Mouse (Mus musculus) cerebellum, postnatal 4 days (tissue): Measurements from ENCODE around the gene Filip1.
"Not testable (repeated sequence)": the region's sequence is repeated elsewhere in the genome, so short reads cannot be mapped to it uniquely, and the experiment has no call there.

Source experiments
- DNase-seq, 2 experiments: peaks; one replicate each; pipeline ENCODE4 v3.0.0; 2022; ENCODE audit warnings: low spot score in 2 of 2, mixed read lengths in 1 of 2

Filip1 gene

DNA sequence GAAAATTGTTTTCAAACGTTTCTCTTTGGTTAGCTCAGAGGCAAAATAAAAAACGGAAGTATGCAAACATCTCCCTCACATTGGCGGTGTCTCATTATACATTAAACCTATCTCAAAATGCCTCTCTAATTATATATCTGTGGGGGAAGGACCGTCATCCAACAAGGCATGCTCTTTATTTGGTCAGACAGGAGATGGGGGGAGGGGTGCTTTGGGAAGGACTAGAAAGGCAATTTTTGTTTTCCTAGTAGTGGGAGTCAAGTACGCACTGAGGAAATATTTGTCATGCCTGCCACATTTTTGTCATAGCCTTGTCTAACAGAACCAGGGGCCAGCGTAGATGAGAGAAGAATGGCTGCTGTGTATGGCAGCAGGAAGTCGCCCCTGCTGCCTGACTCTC is at the start of gene Filip1:
Filip1 (minus strand) TSS at position 101 of the 400 bp plus-strand sequence.
- DNase-seq = no peak

DNA sequence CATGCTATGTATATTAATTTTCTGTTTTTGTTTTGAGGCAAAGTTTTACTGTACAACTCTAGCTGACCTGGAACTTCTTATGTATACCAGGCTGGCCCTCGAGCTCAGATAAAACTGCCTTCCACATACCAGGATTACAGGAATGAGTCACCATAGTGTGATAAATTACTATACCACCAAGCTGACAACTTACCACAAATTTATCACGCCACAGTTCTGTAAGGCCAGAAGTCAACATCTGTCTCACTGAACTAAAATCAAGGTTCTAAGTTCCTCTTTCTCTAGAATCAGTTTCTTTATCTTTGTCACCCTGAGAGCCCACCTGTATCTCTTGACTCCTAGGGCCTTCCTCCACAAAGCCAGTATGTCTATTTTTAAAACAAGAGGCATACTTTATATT is 45.0 kb upstream of the Filip1 start:
- DNase-seq = no peak

DNA sequence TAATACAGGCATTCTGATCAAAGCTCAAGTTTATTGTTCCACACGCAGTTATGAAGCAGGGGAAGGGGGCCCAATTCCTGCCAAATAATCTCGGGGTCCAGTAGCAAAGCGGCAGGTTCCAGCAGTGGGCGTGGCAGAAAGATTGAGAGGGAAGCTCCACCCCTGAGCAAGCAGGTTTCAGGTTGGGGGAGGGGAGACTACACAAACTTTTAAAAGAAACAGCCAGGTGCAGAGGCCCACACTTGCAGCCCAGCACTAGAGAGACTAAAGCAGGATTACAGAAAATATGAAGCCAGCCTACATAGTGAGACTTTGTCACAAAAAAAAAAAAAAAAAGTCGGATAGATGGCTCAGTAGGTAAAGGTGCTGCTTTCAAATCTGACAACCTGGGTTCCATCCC is 40.3 kb upstream of the Filip1 start:
- DNase-seq = no peak

DNA sequence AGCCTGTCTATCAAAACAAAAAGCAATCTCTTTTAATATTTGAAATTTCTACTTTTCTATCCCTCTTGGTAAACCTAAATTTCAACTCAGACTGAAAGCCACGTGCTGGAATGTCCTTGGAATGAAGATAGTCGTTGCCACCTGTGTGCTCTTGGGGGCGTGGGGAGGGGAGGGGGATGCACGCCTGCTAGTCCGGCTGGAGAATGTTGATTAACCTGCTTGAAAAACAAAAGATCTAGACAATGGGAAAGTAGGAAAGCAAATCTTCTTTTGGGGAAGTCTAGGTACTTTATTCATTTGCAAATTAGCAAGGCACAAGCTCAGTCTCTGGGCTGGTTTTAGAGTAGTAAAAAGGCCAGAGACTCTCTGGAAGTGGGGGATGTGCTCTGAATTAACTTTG is 36.6 kb upstream of the Filip1 start:
- DNase-seq = not testable (repeated sequence)

DNA sequence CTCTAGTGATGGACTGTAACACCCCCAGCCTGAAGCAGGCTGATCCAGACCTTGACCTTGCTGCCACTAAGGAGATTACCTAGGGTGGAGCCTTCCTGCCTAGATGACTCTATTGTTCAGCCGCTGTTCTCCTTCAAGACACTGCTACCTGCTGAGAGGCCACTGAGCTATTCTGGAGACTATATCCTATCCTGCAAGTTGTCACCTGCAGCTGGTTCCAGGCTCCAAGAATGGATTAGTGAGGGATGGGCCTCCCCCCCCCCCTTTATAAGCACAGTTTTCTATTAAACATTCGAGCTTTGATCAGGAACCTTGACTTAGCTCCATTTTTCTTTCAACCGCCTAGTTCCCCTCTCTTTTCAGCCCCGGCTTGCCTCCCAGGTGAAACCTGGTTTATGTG is 31.6 kb upstream of the Filip1 start:
- not testable (repeated sequence) for DNase-seq

DNA sequence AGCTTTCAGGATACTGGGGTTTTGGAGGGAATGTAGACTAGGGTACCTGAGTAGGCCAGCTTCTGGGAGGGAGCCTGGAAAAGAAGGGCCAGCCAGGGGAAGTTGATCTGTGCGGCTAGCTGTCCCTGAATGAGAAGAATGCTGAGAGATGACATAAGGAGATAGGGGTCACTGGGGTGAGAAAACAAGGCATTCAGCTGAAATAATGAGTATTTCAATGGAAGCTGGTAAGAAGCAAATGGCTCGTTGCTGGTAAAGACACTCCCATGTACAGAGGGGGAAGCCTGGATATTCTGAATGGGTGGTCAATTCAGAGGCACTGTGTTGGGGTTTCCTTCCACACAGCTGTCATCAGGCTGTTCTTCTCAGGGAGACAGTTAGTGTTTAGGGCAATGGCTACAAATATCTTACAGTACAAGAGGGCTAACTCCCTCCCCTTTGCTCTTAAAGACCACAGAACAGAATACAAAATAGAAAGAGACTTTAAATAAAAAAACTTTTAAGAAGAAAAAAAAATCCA is 26.7 kb upstream of the Filip1 start:
- DNase-seq = no peak

DNA sequence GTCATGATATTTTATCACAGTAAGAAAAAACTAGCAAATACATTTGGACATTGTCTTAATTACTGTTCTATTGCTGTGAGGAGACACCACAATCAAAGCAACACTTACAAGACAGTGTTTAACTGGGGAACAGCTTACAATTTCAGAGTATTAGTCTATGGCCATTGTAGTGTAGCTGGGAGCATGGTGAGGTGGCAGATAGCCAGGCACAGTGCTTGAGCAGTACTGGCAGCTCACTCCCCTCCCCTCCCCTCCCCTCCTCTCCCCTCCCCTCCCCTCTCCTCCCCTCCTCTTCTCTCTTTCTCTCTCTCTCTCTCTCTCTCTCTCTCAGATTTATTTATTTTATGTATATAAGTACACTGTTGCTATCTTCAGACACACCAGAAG is 25.3 kb upstream of the Filip1 start:
- no peak for DNase-seq

DNA sequence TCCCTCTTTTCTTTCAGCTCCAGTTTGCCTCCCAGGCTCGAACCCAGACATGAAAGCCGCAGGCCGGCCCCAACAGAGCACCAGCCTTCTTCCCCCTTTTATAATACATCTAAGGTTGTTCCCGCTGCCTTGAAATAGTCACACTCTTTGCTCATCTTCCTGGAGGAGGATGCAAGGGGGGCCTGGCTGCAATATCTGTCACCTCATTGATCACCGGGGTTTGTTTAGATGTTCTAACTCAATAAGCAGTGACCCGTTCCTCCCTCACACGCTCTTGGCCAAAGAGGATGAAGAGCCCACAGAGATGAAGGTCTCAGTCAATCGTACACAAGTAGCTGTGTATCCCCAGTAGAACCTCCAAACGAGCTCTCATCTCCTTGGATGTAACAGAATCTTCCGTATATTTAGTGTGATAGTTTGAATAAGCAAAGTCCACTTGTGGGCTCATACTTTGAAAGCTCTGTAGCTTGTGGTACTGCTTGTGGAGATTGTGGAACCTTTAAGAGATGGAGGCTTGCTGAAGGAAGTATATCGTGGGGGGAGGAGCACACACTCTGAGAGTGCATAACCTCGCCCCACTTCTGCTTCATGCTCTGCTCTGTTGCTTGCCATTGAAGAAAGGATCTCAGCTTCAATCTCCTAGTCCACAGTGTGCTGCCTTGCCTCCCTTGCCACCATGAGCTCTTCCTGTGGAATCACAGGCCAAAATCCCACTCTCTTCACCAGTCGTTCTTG is 24.8 kb upstream of the Filip1 start:
- no peak for DNase-seq

DNA sequence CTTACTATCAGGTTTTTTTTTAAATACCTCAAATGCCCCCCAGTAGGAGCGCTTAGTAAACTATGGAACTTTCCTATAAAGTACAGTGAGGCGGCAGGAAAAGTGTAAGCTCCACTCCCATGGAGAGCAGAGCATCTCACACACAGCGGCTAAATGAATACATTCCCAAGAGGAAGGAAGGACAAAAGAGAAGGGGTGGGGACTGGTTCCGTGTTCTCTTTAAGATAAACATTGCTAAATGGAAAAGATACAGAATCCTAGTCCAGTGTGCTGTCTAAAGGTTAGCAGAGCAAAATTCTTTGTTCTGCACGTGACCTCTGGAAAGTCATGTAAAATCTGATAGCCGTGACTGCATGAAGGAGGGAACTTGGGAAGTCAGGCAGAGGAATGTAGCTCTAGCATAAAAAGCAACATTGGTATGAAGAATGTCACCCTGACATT is 13.9 kb upstream of the Filip1 start:
- DNase-seq = no peak

DNA sequence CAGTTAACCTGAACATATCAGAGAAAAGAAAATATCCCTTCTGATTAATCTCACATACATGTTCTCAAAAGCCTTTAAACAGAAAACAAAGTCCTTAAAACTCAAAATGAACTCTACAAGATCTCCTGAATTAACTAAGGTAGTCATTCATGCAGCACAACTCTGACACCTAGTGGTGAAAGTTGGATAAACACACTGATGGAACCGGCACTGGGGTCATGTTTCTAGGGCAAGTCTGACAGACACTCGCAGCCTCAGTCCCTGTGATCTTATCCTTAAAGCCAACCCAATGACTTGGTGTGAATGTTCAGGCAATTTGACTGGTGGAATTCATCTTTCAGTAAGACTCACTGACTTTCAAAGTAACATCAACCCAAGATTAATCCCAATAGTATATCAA is 13.4 kb upstream of the Filip1 start:
- DNase-seq = peak in 1 of 2 experiments; percentile 55

DNA sequence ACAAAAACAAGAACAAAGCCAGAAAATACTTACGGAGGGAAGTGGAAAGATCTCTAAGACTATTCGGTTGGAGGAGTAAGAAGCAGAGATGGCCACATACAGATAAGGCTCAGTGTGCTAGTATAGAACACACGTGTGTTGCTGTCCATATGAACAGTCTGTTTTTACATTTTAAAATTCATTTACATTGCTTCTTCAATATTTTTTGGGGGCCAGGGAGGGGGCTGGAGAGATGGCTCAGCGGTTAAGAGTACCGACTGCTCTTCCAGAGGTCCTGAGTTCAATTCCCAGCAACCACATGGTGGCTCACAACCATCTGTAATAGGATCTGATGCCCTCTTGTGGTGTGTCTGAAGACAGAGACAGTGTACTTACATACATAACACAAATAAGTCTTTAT is 12.7 kb upstream of the Filip1 start:
- DNase-seq = not testable (repeated sequence)

DNA sequence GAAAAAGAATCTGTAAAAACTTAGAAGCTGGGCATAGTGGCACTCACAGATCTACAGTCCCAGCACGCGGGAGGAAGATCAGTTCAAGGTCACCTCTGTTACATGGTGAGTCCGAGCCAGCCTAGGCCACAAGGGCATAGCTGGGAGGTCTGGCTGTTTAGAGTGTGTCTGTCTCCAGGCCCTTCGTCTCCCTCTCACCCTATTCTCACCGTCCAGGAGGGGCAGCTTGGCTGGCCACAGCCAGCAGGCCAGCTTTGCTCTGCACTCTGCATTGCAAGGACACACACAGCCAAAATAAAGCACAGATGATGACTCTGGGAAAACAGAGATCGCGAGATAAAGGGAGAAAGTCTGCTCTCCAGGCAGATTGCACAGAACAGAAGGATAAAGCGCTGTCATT is 10.2 kb upstream of the Filip1 start:
- no peak for DNase-seq

DNA sequence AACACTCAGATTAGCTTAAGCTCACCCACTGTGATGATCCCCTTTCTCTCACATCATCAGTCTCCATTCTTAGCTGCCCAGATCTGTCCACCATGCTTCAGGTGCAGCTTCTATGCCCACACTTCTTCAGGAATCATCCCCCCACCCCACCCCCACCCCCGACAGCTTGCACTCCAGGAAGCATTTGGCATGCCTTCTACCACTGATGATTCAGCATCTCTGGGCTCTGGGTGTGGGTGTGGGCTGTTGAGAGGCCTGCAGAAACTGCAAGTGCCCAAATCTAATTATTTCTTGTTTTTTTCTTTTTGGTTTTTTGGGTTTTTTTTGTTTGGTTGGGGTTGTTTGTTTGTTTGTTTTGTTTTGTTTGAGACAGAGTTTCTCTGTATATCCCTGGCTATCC is 9.0 kb upstream of the Filip1 start:
- no peak for DNase-seq

DNA sequence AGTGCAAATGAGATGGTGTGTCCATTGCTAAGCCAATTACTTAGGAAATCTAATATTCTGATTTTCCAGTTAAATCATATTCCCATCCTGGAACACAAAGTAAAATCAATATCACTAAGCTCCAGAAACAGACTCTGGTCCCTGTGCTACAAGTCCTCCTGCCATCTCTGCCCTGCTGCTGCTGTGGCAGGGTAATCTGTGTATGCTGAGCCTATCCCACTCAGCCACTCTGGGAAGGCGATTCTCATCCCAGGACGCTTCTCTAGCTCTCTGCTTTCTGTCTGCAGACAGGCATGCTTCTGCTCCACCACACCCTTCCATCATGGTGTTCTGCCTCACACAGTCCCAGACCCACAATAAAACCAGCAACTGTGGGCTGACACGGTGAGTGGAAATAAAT is 7.8 kb upstream of the Filip1 start:
- no peak for DNase-seq

DNA sequence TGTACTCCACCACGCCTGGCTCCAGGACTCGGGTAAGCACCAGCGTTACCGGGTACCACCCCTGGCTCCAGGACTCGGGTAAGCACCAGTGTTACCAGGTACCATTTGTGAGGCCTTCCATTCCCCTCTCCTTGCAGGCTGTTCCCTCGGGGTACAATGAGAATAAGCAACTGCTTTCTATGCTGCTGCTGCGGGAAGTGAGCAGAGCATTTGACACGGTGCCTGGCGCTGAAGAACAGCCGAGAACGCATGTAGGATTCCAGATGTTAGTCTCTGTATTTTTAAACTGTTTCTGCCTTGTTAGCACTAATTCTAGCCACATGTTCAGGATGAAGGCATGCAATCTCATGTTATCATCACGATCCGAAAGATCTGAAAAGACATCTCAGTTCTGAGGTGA is 635 bp downstream of the Filip1 start:
- no peak for DNase-seq

DNA sequence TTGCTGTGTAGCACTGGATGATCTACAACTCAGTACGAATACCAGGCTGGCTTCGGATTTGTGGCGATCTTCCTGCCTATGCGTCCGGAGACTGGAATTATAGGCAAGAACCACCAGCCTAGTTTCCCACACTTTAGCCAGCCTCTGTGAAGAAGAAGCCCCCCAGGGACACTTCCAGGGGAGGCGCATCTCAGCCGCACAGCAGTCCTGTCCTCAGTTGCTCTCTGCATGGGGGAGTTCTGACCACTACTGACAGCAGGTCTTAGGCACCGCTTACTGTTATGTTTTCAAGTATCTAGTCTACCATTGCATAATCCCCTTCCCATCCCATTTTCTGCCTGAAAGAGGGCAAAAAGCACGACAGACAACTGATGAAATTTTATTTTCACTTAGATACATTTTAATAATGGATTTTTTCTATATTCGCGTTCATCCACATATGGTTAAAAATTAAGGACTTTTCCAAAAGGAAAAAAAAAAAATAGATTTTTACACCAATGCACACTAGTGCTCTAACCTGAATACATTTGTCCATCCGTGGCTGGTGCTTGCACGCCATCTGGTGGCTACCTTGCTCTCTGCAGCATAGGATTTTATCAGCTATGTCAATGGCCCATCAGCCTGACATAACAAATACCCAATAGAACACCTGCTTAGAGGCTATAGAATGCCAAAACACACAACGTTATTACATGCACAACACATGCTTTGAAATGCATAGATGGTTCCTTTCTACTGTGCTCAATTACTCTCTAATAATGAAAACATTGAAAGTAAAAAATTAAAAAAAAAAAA is 10.1 kb downstream of the Filip1 start:
- peak; percentile 85 to 87 for DNase-seq

DNA sequence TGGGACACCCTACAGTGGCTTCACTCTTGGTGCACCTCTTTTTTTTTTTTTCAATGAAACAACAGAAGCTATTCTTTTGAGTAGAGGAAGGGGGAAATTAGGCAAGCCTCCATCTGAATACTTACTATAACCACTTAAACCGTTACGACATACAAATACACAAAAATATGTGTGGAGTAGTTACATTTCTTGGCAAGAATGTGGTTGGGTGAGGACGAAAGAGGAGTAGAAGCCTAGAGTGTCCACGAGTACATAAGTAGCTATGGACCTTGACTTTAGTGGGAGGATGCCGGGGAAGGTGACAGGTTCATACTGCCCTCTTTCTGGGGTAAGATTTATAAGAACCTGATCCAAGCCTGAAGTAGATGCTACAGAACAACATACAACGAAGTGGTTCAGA is 15.4 kb downstream of the Filip1 start:
- DNase-seq = no peak

DNA sequence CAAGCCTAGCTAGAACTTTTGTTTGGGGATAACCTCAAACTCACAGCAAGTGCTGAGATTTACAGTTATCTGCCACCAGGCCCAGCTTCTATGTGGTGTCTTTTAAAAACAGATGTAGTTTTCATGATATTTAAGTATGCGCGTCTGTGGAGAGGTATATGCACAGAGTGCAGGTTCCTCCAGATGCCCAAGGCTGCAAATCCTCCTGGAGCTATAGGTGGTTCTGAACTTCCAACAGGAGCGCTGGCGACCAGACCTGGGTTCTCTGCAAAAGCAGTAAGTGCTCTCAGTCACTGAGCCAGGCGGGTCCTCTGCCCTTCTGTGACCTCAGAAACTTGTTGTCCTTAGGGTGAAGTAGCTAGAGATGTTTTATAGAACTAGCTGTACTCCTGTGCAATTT is 18.4 kb downstream of the Filip1 start:
- DNase-seq = no peak

DNA sequence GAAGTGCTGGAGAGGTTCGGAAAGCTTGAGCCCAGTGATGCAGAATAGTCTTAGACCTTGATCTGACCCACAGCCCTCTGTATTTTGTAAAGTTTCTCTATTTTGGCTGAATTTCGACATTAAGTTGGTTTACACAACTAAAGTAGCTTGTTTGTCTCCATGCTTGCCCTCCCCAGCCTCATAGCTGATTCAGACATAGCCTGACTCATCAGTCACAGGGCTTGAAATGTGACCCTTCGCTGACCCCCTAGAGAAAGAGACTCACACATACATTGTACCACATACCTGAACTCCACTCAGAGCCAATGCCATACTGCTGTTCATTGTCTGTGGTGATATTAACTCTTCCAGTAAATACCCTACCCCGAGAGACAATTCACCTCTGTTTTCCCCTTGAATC is 19.6 kb downstream of the Filip1 start:
- no peak for DNase-seq

DNA sequence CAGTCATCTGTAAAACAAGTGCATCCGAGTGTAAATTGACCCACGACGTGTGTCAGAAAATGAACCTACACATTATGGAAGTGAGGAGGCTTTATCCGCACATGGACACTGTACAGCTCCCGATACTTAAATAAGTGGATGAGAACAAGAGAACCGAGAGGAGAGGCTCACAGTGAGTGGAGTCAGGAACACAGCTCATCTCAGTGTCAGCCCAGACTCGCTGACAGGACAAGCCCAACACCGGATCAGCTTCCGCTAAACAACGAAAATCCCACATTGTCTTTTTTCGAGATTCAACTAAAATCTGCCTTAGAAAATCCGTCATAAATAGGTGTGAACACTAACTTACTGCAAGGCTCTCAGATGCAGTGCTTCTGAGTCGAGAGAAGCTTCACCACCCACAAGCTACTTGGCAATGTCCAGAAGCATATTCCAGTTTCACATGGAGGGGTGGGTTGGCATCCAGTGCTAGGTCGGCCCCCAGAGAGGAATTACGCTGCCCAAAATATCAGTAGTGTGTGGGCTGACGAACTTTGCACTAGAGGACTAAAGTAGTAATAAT is 22.1 kb downstream of the Filip1 start:
- no peak for DNase-seq

DNA sequence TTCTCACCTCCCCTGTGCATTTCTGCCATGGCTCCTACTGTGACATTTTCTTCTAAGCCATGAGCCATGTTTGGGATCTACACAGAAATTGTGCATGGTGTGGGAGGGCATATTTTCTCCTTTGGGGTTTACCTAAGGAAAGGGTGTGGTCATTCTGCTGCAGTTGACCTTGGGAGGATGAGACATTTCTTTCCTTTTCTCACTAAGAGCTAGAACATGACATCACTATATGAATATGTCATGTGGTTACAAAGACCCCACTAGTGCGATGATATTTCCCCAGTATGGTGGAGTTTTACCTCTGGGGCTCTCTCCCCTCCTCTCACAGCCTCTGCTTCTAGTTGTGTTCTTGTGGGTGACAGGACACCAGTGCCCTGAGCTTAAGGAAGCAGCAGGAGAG is 22.9 kb downstream of the Filip1 start:
- DNase-seq = no peak

DNA sequence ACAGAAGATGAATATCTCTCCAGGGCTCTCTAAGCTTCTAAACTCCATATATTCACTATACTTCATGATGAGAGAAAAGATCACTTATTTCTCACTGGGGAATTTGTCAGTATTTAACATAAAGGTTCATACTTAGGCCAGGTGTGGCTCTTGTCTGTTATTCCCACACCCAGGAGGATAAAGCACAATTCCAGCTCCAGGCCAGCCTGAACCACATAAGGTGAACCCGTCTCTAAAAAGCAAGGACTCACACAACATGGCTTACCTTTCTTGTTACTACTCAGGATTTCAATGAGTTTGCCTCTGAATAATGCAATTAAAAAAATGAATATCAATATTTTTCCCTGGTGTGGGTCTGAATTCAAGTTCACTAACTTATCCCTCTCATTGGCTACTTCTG is 23.6 kb downstream of the Filip1 start:
- DNase-seq = no peak

DNA sequence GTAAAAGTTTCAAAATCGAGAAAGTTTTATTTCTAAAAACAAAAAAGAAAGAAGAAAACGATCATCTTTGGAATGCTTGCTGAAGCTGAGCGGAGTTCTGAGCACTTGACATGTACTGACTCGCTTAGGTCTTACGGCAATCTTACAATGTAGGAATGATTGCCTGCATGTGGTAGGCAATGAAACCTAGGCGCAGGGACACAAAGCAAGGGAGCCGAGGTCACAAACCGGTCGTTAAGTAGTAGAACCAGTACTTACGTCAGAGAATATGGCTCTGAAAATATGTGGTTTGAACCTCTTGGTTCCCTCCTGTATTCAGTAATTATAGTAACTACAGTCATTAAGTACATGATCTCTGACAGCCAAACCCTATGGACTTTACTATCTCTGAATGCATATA is 29.4 kb downstream of the Filip1 start:
- DNase-seq = no peak
